Mouse (Mus musculus): ENCODE data around the gene Tmem14a.

- no peak for TF ChIP-seq CTCF (IDR thresholded peaks at IDR 0.05; ENCODE audit: extremely low read depth, insufficient read length, insufficient replicate concordance, low read depth, low read length)
- no peak for TF ChIP-seq POLR2A (IDR thresholded peaks at IDR 0.05; ENCODE audit: low read depth, low read length)
These were observed 33.3 kb downstream of the Tmem14a start for GRCm38 (mm10) chr1:21251661-21252060.

Measured in small intestine, adult 2 months (tissue).